Mouse (Mus musculus): Measurements from ENCODE around the gene Cdh4. TPM values are rescaled to one million over a fixed set of nuclear protein-coding genes. Genes with fewer than 3 reads are reported as not detected.

Cdh4 gene
- total RNA-seq, 2 experiments from 2014 or later = 24.1 to 30.8 TPM

- no peak for DNase-seq (ENCODE audit: low spot score in 2 of 2)
- intact Hi-C loops (cut with DNase I) = no loop called here
Observed at GRCm38 (mm10) chr2:179712690-179713089, 270.5 kb downstream of the Cdh4 start.

GRCm38 (mm10) chr2:179713326-179713725 is 271.1 kb downstream of the Cdh4 start:
- intact Hi-C loops (cut with DNase I) = no loop called here

GRCm38 (mm10) chr2:179714145-179714544 is 271.9 kb downstream of the Cdh4 start:
- intact Hi-C loops (cut with DNase I) = no loop called here
- DNase-seq (ENCODE audit: low spot score in 2 of 2) = no peak

More at GRCm38 (mm10) chr2:179713326-179713725, 271.1 kb downstream of the Cdh4 start:
- no peak for DNase-seq (ENCODE audit: low spot score in 2 of 2)

- intact Hi-C loops (cut with DNase I) = no loop called here
Observed at GRCm38 (mm10) chr2:179715375-179715774, 273.1 kb downstream of the Cdh4 start.

GRCm38 (mm10) chr2:179720366-179720765 is 278.1 kb downstream of the Cdh4 start:
- no peak for DNase-seq (ENCODE audit: low spot score in 2 of 2)
- intact Hi-C loops (cut with DNase I) = loop anchor here (5.0 kb wide), 1 partner anchor 278 kb away; the partner anchor contains the start of gene Cdh4

More at GRCm38 (mm10) chr2:179715375-179715774, 273.1 kb downstream of the Cdh4 start:
- no peak for DNase-seq (ENCODE audit: low spot score in 2 of 2)

GRCm38 (mm10) chr2:179721534-179722516 is 279.6 kb downstream of the Cdh4 start:
- peak; percentile 40 to 61 for DNase-seq (ENCODE audit: low spot score in 2 of 2)
- intact Hi-C loops (cut with DNase I) = loop anchor here (5.0 kb wide), 1 partner anchor 280 kb away; the partner anchor contains the start of gene Cdh4

- no peak for DNase-seq (ENCODE audit: low spot score in 2 of 2)
- intact Hi-C loops (cut with DNase I) = loop anchor here (5.0 kb wide), 1 partner anchor 281 kb away; the partner anchor contains the start of gene Cdh4
Observed at GRCm38 (mm10) chr2:179722776-179723386, 280.6 kb downstream of the Cdh4 start.

GRCm38 (mm10) chr2:179723401-179723800 is 281.2 kb downstream of the Cdh4 start:
- intact Hi-C loops (cut with DNase I) = loop anchor here (5.0 kb wide), 1 partner anchor 281 kb away; the partner anchor contains the start of gene Cdh4

GRCm38 (mm10) chr2:179729002-179729401 is 286.8 kb downstream of the Cdh4 start:
- no peak for DNase-seq (ENCODE audit: low spot score in 2 of 2)
- intact Hi-C loops (cut with DNase I) = no loop called here

More at GRCm38 (mm10) chr2:179723401-179723800, 281.2 kb downstream of the Cdh4 start:
- DNase-seq (ENCODE audit: low spot score in 2 of 2) = no peak

GRCm38 (mm10) chr2:179729802-179730201 is 287.6 kb downstream of the Cdh4 start:
- intact Hi-C loops (cut with DNase I) = no loop called here

GRCm38 (mm10) chr2:179733141-179733831 is 291.1 kb downstream of the Cdh4 start:
- intact Hi-C loops (cut with DNase I) = no loop called here
- no peak for DNase-seq (ENCODE audit: low spot score in 2 of 2)

More at GRCm38 (mm10) chr2:179729802-179730201, 287.6 kb downstream of the Cdh4 start:
- no peak for DNase-seq (ENCODE audit: low spot score in 2 of 2)

GRCm38 (mm10) chr2:179742419-179742818 is 300.2 kb downstream of the Cdh4 start:
- DNase-seq (ENCODE audit: low spot score in 2 of 2) = no peak
- intact Hi-C loops (cut with DNase I) = no loop called here

- intact Hi-C loops (cut with DNase I) = no loop called here
- no peak for DNase-seq (ENCODE audit: low spot score in 2 of 2)
Observed at GRCm38 (mm10) chr2:179742828-179743227, 300.6 kb downstream of the Cdh4 start.

- no peak for DNase-seq (ENCODE audit: low spot score in 2 of 2)
- intact Hi-C loops (cut with DNase I) = no loop called here
Observed at GRCm38 (mm10) chr2:179746491-179746890, 304.3 kb downstream of the Cdh4 start.

GRCm38 (mm10) chr2:179749399-179749798 is 307.2 kb downstream of the Cdh4 start:
- DNase-seq (ENCODE audit: low spot score in 2 of 2) = peak in 1 of 2 experiments; percentile 43
- intact Hi-C loops (cut with DNase I) = no loop called here

- DNase-seq (ENCODE audit: low spot score in 2 of 2) = no peak
- intact Hi-C loops (cut with DNase I) = no loop called here
Observed at GRCm38 (mm10) chr2:179753811-179754210, 311.6 kb downstream of the Cdh4 start.

GRCm38 (mm10) chr2:179754776-179755175 is 312.5 kb downstream of the Cdh4 start:
- intact Hi-C loops (cut with DNase I) = no loop called here
- peak in 1 of 2 experiments; percentile 83 for DNase-seq (ENCODE audit: low spot score in 2 of 2)

GRCm38 (mm10) chr2:179761718-179762441 is 319.6 kb downstream of the Cdh4 start:
- intact Hi-C loops (cut with DNase I) = no loop called here
- no peak for DNase-seq (ENCODE audit: low spot score in 2 of 2)

All from left cerebral cortex, postnatal 25 days (tissue).